In the genomic region with DNA sequence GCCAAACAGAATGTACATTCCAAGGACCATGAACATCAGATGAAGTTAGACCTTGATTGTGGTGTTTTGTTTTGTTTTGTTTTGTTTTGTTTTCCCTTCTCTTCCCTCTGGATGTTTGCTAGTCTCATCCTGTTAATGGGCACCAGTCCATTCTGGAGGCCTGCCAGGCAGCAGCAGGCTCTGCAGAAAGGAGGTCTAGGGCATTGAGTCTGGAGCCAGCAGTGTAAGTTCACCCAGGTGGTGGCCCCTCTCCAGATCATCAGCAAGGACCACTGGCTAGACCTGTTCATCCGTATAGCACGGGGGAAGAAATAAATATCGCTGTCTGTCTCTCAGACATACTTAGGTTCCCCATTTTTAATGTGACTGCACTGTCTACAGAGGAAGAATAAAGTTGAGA, we compare ENCODE assay signal across 17 mouse cellular contexts. TPM values are rescaled to one million over a fixed set of nuclear protein-coding genes. Genes with fewer than 3 reads are reported as not detected.
DNase-seq lines count a peak whose midpoint lies in the region; TF ChIP-seq lines count a peak whose summit lies in the region.
"Had no signal": no experiment of that assay in that cellular context is flagged by ENCODE, and none has a peak within 500 bp of the region (broad histone marks: within the 10 kb centered on the region; RNA-seq: fewer than 3 reads in every experiment).

No protein-coding gene starts in this region.

- peak; percentile 24 for DNase-seq in gastrocnemius, postnatal 14 days
- DNase-seq in gastrocnemius, postnatal 25 days: no peak
- DNase-seq in kidney, postnatal 25 days: peak; percentile 45 to 57
- DNase-seq in kidney, adult 11 months: no peak
- DNase-seq in adipocyte (ENCODE audit: low spot score): peak; percentile 50
- peak; percentile 47 for DNase-seq in brain, embryonic 14.5 days (ENCODE audit: low read depth)
- no peak for DNase-seq in B cell, adult 2 months
- DNase-seq: gastrocnemius, adult 2 months; thymus, postnatal 25 days had no signal

- TF ChIP-seq CTCF in brain, embryonic 14.5 days (IDR thresholded peaks at IDR 0.05; ENCODE audit: borderline replicate concordance, extremely low read depth, insufficient read depth, insufficient read length): no peak

- no peak for TF ChIP-seq POLR2A in brain, embryonic 14.5 days (IDR thresholded peaks at IDR 0.05; ENCODE audit: borderline replicate concordance, extremely low read depth, insufficient read depth, insufficient read length, poor library complexity, severe bottlenecking)

- intact Hi-C loops in gastrocnemius, postnatal 14 days (cut with DNase I; ENCODE audit: low total_unique reads): no loop called here

RNA-seq across cellular contexts. Expression of a gene that starts 35.2 kb away (rescaled TPM):
- not detected for total RNA-seq in gastrocnemius, postnatal 14 days (2021)
- not detected for total RNA-seq in gastrocnemius, postnatal 25 days (2021)
- polyA plus RNA-seq in brain, embryonic 14.5 days (2012; rRNA removed): 25.3 and 45.9 TPM in 2 replicates
- total RNA-seq: common myeloid progenitor, adult 5-6 weeks; gastrocnemius, adult 2 months; left cerebral cortex, postnatal 36 days had no signal
- polyA plus RNA-seq: embryonic facial prominence, embryonic 15.5 days; heart, embryonic 12.5 days; inflammation-experienced regulatory T-cells, adult 6 months; kidney, embryonic 16.5 days; liver, embryonic 12.5 days; stomach, postnatal 0 days had no signal

RNA-seq across cellular contexts. Expression of a gene that starts 41.1 kb away (rescaled TPM):
- 1 to 10 TPM; 2.7 to 4.5 TPM for total RNA-seq in gastrocnemius, postnatal 14 days (2021)
- 1 to 10 TPM; 3.9 to 5.0 TPM for total RNA-seq in gastrocnemius, postnatal 25 days (2021)
- 13.0 and 14.6 TPM in 2 replicates for polyA plus RNA-seq in brain, embryonic 14.5 days (2012; rRNA removed)

RNA-seq across cellular contexts. Expression of a gene that starts 41.1 kb away (rescaled TPM):
- total RNA-seq in gastrocnemius, postnatal 14 days (2021): 10 to 100 TPM; 12.9 to 13.7 TPM
- total RNA-seq in gastrocnemius, postnatal 25 days (2021): 10 to 100 TPM; 13.7 to 14.1 TPM
- polyA plus RNA-seq in brain, embryonic 14.5 days (2012; rRNA removed): 20.2 and 30.9 TPM in 2 replicates

Comparison
In these comparisons a context has a peak if more than half of its experiments do, and no peak if none do; other contexts are left out.
1. DNase-seq: peak in gastrocnemius, postnatal 14 days (single experiment), kidney, postnatal 25 days (2 of 2), adipocyte (single experiment) and brain, embryonic 14.5 days (single experiment); none in gastrocnemius, postnatal 25 days (single experiment), kidney, adult 11 months (single experiment) and B cell, adult 2 months (0 of 2).